Mouse (Mus musculus): ENCODE results near the gene Klhdc4. TPM values are rescaled to one million over a fixed set of nuclear protein-coding genes. Genes with fewer than 3 reads are reported as not detected.

Klhdc4 gene
- polyA plus RNA-seq, 1 experiment from 2014 or later = 38.5 TPM

DNA sequence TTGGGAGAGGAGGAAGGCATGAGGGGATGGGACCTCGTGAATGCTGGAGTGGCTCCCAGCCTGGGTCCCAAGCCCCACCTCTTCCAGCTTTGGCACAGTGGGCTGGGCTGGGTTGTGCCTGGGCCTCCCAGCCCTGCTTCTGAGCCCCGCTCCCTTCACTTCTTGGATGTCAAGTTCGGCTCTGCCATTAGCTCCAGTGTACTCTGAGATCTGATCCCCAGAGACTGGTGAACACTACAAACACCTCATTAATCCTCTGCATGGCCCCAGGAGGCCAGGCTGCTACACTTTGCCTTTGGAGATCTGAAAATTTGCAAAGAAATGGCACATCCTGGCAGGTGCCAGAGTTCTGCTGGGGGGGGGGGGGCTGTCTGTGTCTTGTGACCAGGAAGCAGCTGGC lies 60.3 kb downstream of the Klhdc4 start:
- Histone ChIP-seq H3K27me3 (ENCODE audit: control insufficient read depth, insufficient read depth, low read length) (no peaks in the 10 kb centered on the region), H3K9me3 (ENCODE audit: control insufficient read depth, low read depth, low read length) (no peaks in the 10 kb centered on the region), H3K4me3 (ENCODE audit: low read depth, low read length) (no peak overlapping the region), H3K4me1 (ENCODE audit: control insufficient read depth, insufficient read depth, low read length) (no peaks in the 10 kb centered on the region), H3K27ac (ENCODE audit: low read length) (no peak overlapping the region), H3K36me3 (ENCODE audit: control insufficient read depth, insufficient read depth, low read length) (no peaks in the 10 kb centered on the region), H3K4me2 (replicated peaks; ENCODE audit: low read depth, low read length) (no peak overlapping the region), H3K9ac (replicated peaks; ENCODE audit: low read depth, low read length) (no peak overlapping the region)
- 59% methylated on average over 3 of the region's 3 CpGs for WGBS
- ATAC-seq (ENCODE audit: insufficient number of reproducible peaks, insufficient read depth, low FRiP score, low read depth) = no peak

DNA sequence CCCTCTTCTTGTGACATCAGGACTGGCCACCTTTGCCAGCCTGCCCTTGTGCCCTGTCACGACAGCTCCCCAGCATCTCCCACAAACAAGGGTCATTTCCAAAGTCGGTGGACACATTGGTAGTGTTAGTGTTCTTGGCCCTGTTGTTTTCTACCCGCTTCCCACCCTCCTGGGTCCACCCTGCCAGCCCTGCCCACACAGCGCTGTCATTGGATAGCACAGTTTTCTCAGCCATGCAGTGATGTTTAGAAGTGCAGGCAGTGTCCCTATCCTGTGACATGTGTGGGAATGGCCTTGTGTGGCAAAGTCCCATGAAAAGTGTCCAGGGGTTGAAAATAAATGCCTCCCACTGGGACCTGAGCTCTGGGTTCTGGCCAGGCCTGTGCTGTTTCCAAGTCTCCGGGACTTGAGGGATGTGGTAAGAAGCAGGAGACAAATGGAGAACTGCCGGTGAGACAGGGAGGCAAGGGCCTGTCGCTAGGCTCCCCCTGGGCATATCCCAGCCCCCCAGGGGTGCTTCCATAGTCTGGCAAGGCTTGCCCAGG lies 63.7 kb downstream of the Klhdc4 start:
- H3K36me3 ChIP-seq (ENCODE audit: control insufficient read depth, insufficient read depth, low read length) = no peaks in the 10 kb centered on the region
- 75% methylated on average over 7 of the region's 7 CpGs for WGBS
- H3K4me2 ChIP-seq (replicated peaks; ENCODE audit: low read depth, low read length) = no peak overlapping the region
- no peaks in the 10 kb centered on the region for H3K9me3 ChIP-seq (ENCODE audit: control insufficient read depth, low read depth, low read length)
- ATAC-seq (ENCODE audit: insufficient number of reproducible peaks, insufficient read depth, low FRiP score, low read depth) = no peak
- H3K27me3 ChIP-seq (ENCODE audit: control insufficient read depth, insufficient read depth, low read length) = no peaks in the 10 kb centered on the region
- H3K4me3 ChIP-seq (ENCODE audit: low read depth, low read length) = no peak overlapping the region
- no peaks in the 10 kb centered on the region for H3K4me1 ChIP-seq (ENCODE audit: control insufficient read depth, insufficient read depth, low read length)
- H3K27ac ChIP-seq (ENCODE audit: low read length) = no peak overlapping the region
- H3K9ac ChIP-seq (replicated peaks; ENCODE audit: low read depth, low read length) = no peak overlapping the region

DNA sequence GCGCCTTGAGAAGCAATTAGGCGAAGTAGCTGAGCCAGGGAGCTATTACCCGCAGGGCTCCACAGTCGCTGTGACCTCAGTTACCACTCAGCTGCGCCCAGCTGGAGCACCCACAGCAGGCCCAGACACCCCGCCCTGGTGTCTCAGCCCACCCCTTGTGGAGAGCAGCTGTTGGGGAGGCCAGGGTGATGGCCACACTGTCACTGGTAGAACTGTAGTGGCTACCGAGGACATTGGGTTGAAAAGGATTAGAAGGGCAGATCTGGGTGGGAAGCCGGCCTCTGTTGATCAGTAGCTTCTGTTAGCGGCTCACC lies 65.7 kb downstream of the Klhdc4 start:
- no peak overlapping the region for H3K4me3 ChIP-seq (ENCODE audit: low read depth, low read length)
- no peaks in the 10 kb centered on the region for H3K9me3 ChIP-seq (ENCODE audit: control insufficient read depth, low read depth, low read length)
- no peak for ATAC-seq (ENCODE audit: insufficient number of reproducible peaks, insufficient read depth, low FRiP score, low read depth)
- H3K9ac ChIP-seq (replicated peaks; ENCODE audit: low read depth, low read length) = no peak overlapping the region
- WGBS = 73% methylated on average over 9 of the region's 9 CpGs
- no peak overlapping the region for H3K4me2 ChIP-seq (replicated peaks; ENCODE audit: low read depth, low read length)
- H3K4me1 ChIP-seq (ENCODE audit: control insufficient read depth, insufficient read depth, low read length) = no peaks in the 10 kb centered on the region
- H3K27ac ChIP-seq (ENCODE audit: low read length) = no peak overlapping the region
- no peaks in the 10 kb centered on the region for H3K36me3 ChIP-seq (ENCODE audit: control insufficient read depth, insufficient read depth, low read length)
- no peaks in the 10 kb centered on the region for H3K27me3 ChIP-seq (ENCODE audit: control insufficient read depth, insufficient read depth, low read length)

DNA sequence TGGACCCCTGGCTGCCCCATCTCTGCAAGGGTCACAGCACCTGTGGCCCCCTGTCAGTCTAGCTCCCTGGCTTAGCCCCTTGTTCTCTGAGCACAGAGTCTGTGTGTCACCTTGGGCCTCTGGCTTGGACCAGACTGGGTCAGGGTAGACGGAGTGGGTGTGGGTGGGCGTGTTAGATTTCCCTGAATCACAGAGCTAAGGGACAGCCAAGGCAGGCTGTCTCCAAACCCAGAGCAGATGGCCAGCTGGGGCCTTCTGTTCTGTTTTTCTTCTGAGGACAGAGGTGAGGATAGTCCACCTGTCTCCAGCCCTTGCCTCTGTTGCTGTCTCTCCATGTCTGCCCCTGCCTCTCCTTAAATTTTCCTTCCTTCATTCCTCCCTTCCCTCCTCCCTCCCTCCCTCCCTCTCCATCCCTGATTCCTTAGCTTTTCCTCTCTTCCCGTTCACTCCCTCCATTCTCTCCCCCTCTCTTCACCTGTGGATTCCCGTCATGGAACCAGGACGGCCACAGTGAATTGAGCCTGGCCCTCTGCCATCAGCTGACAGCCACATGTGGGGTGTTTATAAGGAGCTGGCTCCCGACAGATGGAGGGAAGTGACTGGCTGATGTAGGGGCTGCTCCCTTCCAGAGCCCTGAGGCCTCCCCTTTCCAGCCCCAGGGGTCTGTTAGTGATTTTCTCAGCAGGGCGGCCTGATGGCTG lies 66.2 kb downstream of the Klhdc4 start:
- Histone ChIP-seq H3K27ac (ENCODE audit: low read length) (no peak overlapping the region), H3K9me3 (ENCODE audit: control insufficient read depth, low read depth, low read length) (no peaks in the 10 kb centered on the region), H3K27me3 (ENCODE audit: control insufficient read depth, insufficient read depth, low read length) (no peaks in the 10 kb centered on the region), H3K4me1 (ENCODE audit: control insufficient read depth, insufficient read depth, low read length) (no peaks in the 10 kb centered on the region), H3K4me3 (ENCODE audit: low read depth, low read length) (no peak overlapping the region), H3K36me3 (ENCODE audit: control insufficient read depth, insufficient read depth, low read length) (no peaks in the 10 kb centered on the region), H3K4me2 (replicated peaks; ENCODE audit: low read depth, low read length) (no peak overlapping the region), H3K9ac (replicated peaks; ENCODE audit: low read depth, low read length) (no peak overlapping the region)
- WGBS = 54% methylated on average over 7 of the region's 7 CpGs
- no peak for ATAC-seq (ENCODE audit: insufficient number of reproducible peaks, insufficient read depth, low FRiP score, low read depth)

DNA sequence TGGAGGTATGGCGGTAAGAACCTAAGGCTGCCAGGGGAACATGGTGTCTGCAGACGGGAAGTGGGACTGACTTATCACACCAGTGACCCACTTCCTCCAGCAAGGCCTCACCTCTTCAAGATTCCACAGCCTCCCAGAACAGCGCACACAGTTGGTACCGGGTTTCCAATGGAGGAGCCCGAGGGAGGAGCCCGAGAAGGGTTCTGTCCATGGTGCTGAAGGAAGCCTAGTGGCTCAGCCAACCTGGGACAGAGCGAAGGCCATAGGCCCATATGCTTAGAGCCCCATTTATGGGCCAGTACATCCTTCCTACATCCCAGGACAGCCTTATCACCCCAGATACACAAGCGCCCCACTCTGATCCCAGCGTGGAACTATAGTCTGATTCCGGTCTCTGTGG lies 67.9 kb downstream of the Klhdc4 start:
- no peak for ATAC-seq (ENCODE audit: insufficient number of reproducible peaks, insufficient read depth, low FRiP score, low read depth)
- Histone ChIP-seq H3K9me3 (ENCODE audit: control insufficient read depth, low read depth, low read length) (no peaks in the 10 kb centered on the region), H3K4me3 (ENCODE audit: low read depth, low read length) (no peak overlapping the region), H3K4me2 (replicated peaks; ENCODE audit: low read depth, low read length) (no peak overlapping the region), H3K27me3 (ENCODE audit: control insufficient read depth, insufficient read depth, low read length) (no peaks in the 10 kb centered on the region), H3K9ac (replicated peaks; ENCODE audit: low read depth, low read length) (no peak overlapping the region), H3K4me1 (ENCODE audit: control insufficient read depth, insufficient read depth, low read length) (no peaks in the 10 kb centered on the region), H3K27ac (ENCODE audit: low read length) (no peak overlapping the region), H3K36me3 (ENCODE audit: control insufficient read depth, insufficient read depth, low read length) (no peaks in the 10 kb centered on the region)
- WGBS = 24% methylated on average over 10 of the region's 10 CpGs

DNA sequence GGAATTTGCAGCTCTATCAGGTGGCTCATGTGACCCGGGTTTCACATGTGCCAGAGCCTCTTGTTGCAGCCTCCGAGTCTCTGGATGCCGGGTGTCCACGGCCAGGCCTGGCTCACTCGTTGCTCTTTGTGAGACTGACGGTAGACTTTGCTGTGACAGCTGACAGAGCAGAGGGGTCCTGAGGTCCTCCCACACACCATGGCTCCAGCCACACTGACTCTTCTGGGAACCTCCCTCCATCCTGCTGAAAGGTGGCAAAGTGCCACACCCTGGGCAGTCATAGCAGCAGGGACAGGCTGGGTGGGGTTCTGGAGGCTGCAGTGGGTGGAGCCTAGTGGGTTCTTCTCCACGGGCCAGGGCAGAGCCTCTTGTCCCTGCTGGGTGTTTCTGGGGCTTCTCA lies 68.9 kb downstream of the Klhdc4 start:
- no peak for ATAC-seq (ENCODE audit: insufficient number of reproducible peaks, insufficient read depth, low FRiP score, low read depth)
- no peak overlapping the region for H3K4me2 ChIP-seq (replicated peaks; ENCODE audit: low read depth, low read length)
- H3K9me3 ChIP-seq (ENCODE audit: control insufficient read depth, low read depth, low read length) = no peaks in the 10 kb centered on the region
- no peaks in the 10 kb centered on the region for H3K36me3 ChIP-seq (ENCODE audit: control insufficient read depth, insufficient read depth, low read length)
- WGBS = 64% methylated on average over 7 of the region's 7 CpGs
- no peak overlapping the region for H3K9ac ChIP-seq (replicated peaks; ENCODE audit: low read depth, low read length)
- no peaks in the 10 kb centered on the region for H3K4me1 ChIP-seq (ENCODE audit: control insufficient read depth, insufficient read depth, low read length)
- H3K4me3 ChIP-seq (ENCODE audit: low read depth, low read length) = no peak overlapping the region
- no peaks in the 10 kb centered on the region for H3K27me3 ChIP-seq (ENCODE audit: control insufficient read depth, insufficient read depth, low read length)
- no peak overlapping the region for H3K27ac ChIP-seq (ENCODE audit: low read length)

DNA sequence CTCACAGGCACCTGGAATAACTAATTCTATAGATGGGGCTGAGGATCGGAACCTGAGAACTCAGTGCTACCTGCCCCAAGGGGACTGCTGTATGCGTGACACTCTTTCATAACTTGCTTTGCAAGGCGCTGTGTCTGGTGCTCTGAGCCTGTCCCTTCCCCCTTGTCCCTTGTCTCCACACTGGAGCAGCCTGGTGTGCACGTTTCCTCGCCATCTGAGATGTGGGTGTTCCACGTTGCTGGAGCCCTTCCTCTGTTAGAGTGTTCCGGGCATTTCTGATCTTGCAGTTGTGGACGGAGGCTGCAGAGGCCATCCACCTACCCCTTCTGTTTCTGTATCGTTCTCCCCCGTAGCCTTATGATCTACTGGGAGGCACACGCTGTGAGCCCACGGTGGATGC lies 70.9 kb downstream of the Klhdc4 start:
- Histone ChIP-seq H3K27me3 (ENCODE audit: control insufficient read depth, insufficient read depth, low read length) (no peaks in the 10 kb centered on the region), H3K4me1 (ENCODE audit: control insufficient read depth, insufficient read depth, low read length) (no peaks in the 10 kb centered on the region), H3K36me3 (ENCODE audit: control insufficient read depth, insufficient read depth, low read length) (no peaks in the 10 kb centered on the region), H3K27ac (ENCODE audit: low read length) (no peak overlapping the region), H3K9me3 (ENCODE audit: control insufficient read depth, low read depth, low read length) (no peaks in the 10 kb centered on the region), H3K9ac (replicated peaks; ENCODE audit: low read depth, low read length) (no peak overlapping the region), H3K4me2 (replicated peaks; ENCODE audit: low read depth, low read length) (no peak overlapping the region), H3K4me3 (ENCODE audit: low read depth, low read length) (no peak overlapping the region)
- ATAC-seq (ENCODE audit: insufficient number of reproducible peaks, insufficient read depth, low FRiP score, low read depth) = no peak
- WGBS = 66% methylated on average over 12 of the region's 12 CpGs

DNA sequence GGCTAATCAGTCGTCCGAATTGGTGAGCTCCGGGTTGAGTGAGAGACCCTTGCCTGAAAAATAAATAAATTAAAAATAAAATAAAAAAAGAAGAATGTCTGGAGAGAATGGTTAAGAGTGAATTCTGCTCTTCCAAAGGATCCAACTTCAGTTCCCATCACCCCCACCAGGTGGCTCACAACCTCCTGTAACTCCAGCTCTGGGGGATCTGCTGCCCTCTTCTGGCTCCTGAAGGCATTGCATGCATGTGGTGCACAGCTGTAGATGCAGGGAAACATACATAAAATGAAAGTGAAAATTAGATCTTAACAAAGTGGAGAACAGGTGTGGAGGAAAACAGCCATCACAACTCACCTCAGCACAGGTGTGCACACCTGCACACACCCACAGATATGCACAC lies 78.0 kb downstream of the Klhdc4 start:
- no peak overlapping the region for H3K9ac ChIP-seq (replicated peaks; ENCODE audit: low read depth, low read length)
- H3K4me3 ChIP-seq (ENCODE audit: low read depth, low read length) = no peak overlapping the region
- no peaks in the 10 kb centered on the region for H3K36me3 ChIP-seq (ENCODE audit: control insufficient read depth, insufficient read depth, low read length)
- H3K4me2 ChIP-seq (replicated peaks; ENCODE audit: low read depth, low read length) = no peak overlapping the region
- 20% methylated on average over 3 of the region's 3 CpGs for WGBS
- no peaks in the 10 kb centered on the region for H3K27me3 ChIP-seq (ENCODE audit: control insufficient read depth, insufficient read depth, low read length)
- no peak for ATAC-seq (ENCODE audit: insufficient number of reproducible peaks, insufficient read depth, low FRiP score, low read depth)
- H3K4me1 ChIP-seq (ENCODE audit: control insufficient read depth, insufficient read depth, low read length) = no peaks in the 10 kb centered on the region
- H3K27ac ChIP-seq (ENCODE audit: low read length) = no peak overlapping the region
- peaks cover 6% of the 10 kb centered on the region; the same call in 1 of the 2 replicates for H3K9me3 ChIP-seq (ENCODE audit: control insufficient read depth, low read depth, low read length)

DNA sequence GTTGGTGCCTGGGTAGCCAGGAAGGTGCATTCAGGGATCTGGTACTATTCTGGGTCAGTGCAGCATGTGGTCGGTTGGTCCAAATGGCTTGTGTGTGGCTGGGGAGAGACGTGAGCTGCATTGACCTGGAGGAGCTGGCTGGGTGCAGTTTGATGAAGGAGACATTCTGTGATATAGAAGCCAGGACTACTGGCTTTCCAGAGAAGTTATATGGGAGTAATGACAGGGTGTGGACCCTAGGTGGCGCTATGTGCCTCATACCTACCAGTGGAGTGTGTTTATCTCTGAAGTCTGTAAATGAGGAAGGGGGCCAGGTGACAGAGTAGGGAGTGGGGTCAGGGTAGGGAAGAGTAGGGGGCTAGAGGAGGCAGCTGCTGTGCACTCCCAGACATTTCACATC lies 78.9 kb downstream of the Klhdc4 start:
- Histone ChIP-seq H3K9ac (replicated peaks; ENCODE audit: low read depth, low read length) (no peak overlapping the region), H3K27ac (ENCODE audit: low read length) (no peak overlapping the region), H3K4me3 (ENCODE audit: low read depth, low read length) (no peak overlapping the region), H3K4me1 (ENCODE audit: control insufficient read depth, insufficient read depth, low read length) (no peaks in the 10 kb centered on the region), H3K36me3 (ENCODE audit: control insufficient read depth, insufficient read depth, low read length) (no peaks in the 10 kb centered on the region), H3K27me3 (ENCODE audit: control insufficient read depth, insufficient read depth, low read length) (no peaks in the 10 kb centered on the region), H3K9me3 (ENCODE audit: control insufficient read depth, low read depth, low read length) (peaks cover 6% of the 10 kb centered on the region; the same call in 1 of the 2 replicates), H3K4me2 (replicated peaks; ENCODE audit: low read depth, low read length) (no peak overlapping the region)
- 36% methylated on average over 3 of the region's 3 CpGs for WGBS
- ATAC-seq (ENCODE audit: insufficient number of reproducible peaks, insufficient read depth, low FRiP score, low read depth) = no peak

Measured in stomach, embryonic 14.5 days (tissue).